Mouse (Mus musculus) heart, embryonic 16.5 days (tissue): ENCODE results near the gene Wdr18. TPM values are rescaled to one million over a fixed set of nuclear protein-coding genes. Genes with fewer than 3 reads are reported as not detected.

Source experiments
- ATAC-seq: fragments of 200-750 bp; cut with Nextera tagmentation; replicated peaks from 2 replicates; pipeline ENCODE4 v1.8.0; 2017; ENCODE audit warnings: moderate number of reproducible peaks; ENCODE audit not compliant: insufficient read depth, low FRiP score; ENCODE audit errors: extremely low read depth
- H3K27ac ChIP-seq: fragments of 300-500 bp; sonication (generic); 2 replicates; pipeline ENCODE4 v1.5.1; 2014; ENCODE audit warnings: mild to moderate bottlenecking, low read length, control low read depth, moderate library complexity
- H3K27me3 ChIP-seq: fragments of 300-500 bp; sonication (generic); 2 replicates; pipeline ENCODE4 v1.6.1; 2014; ENCODE audit warnings: low read length, mixed read lengths; ENCODE audit not compliant: control insufficient read depth, insufficient read depth
- H3K36me3 ChIP-seq: fragments of 300-500 bp; sonication (generic); 2 replicates; pipeline ENCODE4 v1.6.1; 2014; ENCODE audit not compliant: control insufficient read depth, insufficient read depth
- H3K4me1 ChIP-seq: fragments of 300-500 bp; sonication (generic); 2 replicates; pipeline ENCODE4 v1.6.1; 2014; ENCODE audit warnings: low read length, mixed read lengths; ENCODE audit not compliant: control insufficient read depth, insufficient read depth
- H3K4me2 ChIP-seq: fragments of 300-500 bp; sonication (generic); 2 replicates; pipeline ENCODE4 v1.6.1; 2014; ENCODE audit warnings: low read depth, mild to moderate bottlenecking, control low read depth, low read length
- H3K4me3 ChIP-seq: fragments of 300-500 bp; sonication (generic); 2 replicates; pipeline ENCODE4 v1.5.1; 2014; ENCODE audit warnings: mild to moderate bottlenecking, control low read depth, low read length
- H3K9ac ChIP-seq: fragments of 300-500 bp; sonication (generic); 2 replicates; pipeline ENCODE4 v1.6.1; 2014; ENCODE audit warnings: low read length, control low read depth
- H3K9me3 ChIP-seq: fragments of 300-500 bp; sonication (generic); replicated peaks from 2 replicates; pipeline ENCODE4 v1.6.1; 2016; ENCODE audit warnings: low read length; ENCODE audit not compliant: control insufficient read depth
- WGBS: fragments of 180-500 bp; shearing (Covaris S2); extraction: QIAGEN DNeasy Blood & Tissue Kit; methylation state at CpG from one replicate; pipeline ENCODE4 v1.1.7; 2014; 5-methylcytosine and 5-hydroxymethylcytosine counted together
- polyA plus RNA-seq: library from polyadenylated mRNA; unstranded; fragments of >200 nt; fragmentation: Nextera tagmentation; extraction: Ambion mirVana; gene quantifications from 2 replicates; pipeline ENCODE4 v1.2.1, GENCODE M21; 2015

The Wdr18 gene
- polyA plus RNA-seq, 1 experiment from 2014 or later, result 69.6 TPM

- peak overlapping the region; percentile 35; the same call in 1 of the 2 replicates for H3K9ac ChIP-seq
- 88% methylated on average over 22 of the region's 22 CpGs for WGBS
- H3K4me1 ChIP-seq, result peaks cover 26% of the 10 kb centered on the region
- no peak overlapping the region for H3K4me3 ChIP-seq
- H3K27me3 ChIP-seq, result no peaks in the 10 kb centered on the region
- H3K9me3 ChIP-seq, result no peaks in the 10 kb centered on the region
- peaks cover 41% of the 10 kb centered on the region for H3K36me3 ChIP-seq
- ATAC-seq, result no peak
- H3K27ac ChIP-seq, result no peak overlapping the region
- H3K4me2 ChIP-seq, result no peak overlapping the region
Measured at GRCm38 (mm10) chr10:79979401-79980155, 19.6 kb downstream of the Wdr18 start.

- Histone ChIP-seq H3K27me3 (no peaks in the 10 kb centered on the region), H3K4me2 (peak overlapping the region; percentile 99), H3K9ac (peak overlapping the region; percentile 96), H3K4me1 (peaks cover 50% of the 10 kb centered on the region), H3K36me3 (peaks cover 10% of the 10 kb centered on the region), H3K27ac (peak overlapping the region; percentile 98), H3K4me3 (peak overlapping the region; percentile 86), H3K9me3 (no peaks in the 10 kb centered on the region)
- 71% methylated on average over 5 of the region's 5 CpGs for WGBS
- ATAC-seq, result no peak
Measured at GRCm38 (mm10) chr10:79983205-79983604, 23.3 kb downstream of the Wdr18 start.

GRCm38 (mm10) chr10:79983670-79984069 lies 23.7 kb downstream of the Wdr18 start:
- H3K9me3 ChIP-seq, result no peaks in the 10 kb centered on the region
- H3K9ac ChIP-seq, result peak overlapping the region; percentile 96
- H3K4me2 ChIP-seq, result peak overlapping the region; percentile 99
- WGBS, result 2% methylated on average over 19 of the region's 21 CpGs
- H3K4me1 ChIP-seq, result peaks cover 50% of the 10 kb centered on the region
- no peaks in the 10 kb centered on the region for H3K27me3 ChIP-seq
- H3K36me3 ChIP-seq, result peaks cover 6% of the 10 kb centered on the region
- peak overlapping the region; percentile 98 for H3K27ac ChIP-seq
- ATAC-seq, result no peak
- H3K4me3 ChIP-seq, result peak overlapping the region; percentile 86

- no peaks in the 10 kb centered on the region for H3K27me3 ChIP-seq
- H3K4me3 ChIP-seq, result peak within 1 kb of the TSS; percentile 86
- H3K4me1 ChIP-seq, result peaks cover 55% of the 10 kb centered on the region
- WGBS, result under 1% methylated on average over 43 of the region's 49 CpGs
- H3K36me3 ChIP-seq, result no peaks in the 10 kb centered on the region
- peak within 1 kb of the TSS; percentile 99 for H3K4me2 ChIP-seq
- H3K9ac ChIP-seq, result peak within 1 kb of the TSS; percentile 96
- ATAC-seq, result peak; percentile 53
- peak within 1 kb of the TSS; percentile 98 for H3K27ac ChIP-seq
- H3K9me3 ChIP-seq, result no peaks in the 10 kb centered on the region
Measured at GRCm38 (mm10) chr10:79984195-79984816, 24.4 kb downstream of the Wdr18 start, which contains the start of gene Tmem259. TSS of gene Tmem259 (minus strand) at chr10:79984330.

- Histone ChIP-seq H3K27me3 (no peaks in the 10 kb centered on the region), H3K9me3 (no peaks in the 10 kb centered on the region), H3K27ac (peak overlapping the region; percentile 98), H3K36me3 (no peaks in the 10 kb centered on the region), H3K9ac (peak overlapping the region; percentile 96), H3K4me1 (peaks cover 58% of the 10 kb centered on the region), H3K4me3 (peak overlapping the region; percentile 86), H3K4me2 (peak overlapping the region; percentile 99)
- WGBS, result under 1% methylated on average over 22 of the region's 22 CpGs
- peak; percentile 89 for ATAC-seq
Measured at GRCm38 (mm10) chr10:79984871-79985270, 24.9 kb downstream of the Wdr18 start.

GRCm38 (mm10) chr10:79985334-79986231 lies 25.6 kb downstream of the Wdr18 start:
- no peak for ATAC-seq
- Histone ChIP-seq H3K36me3 (no peaks in the 10 kb centered on the region), H3K4me1 (peaks cover 52% of the 10 kb centered on the region), H3K4me3 (peak overlapping the region; percentile 86), H3K9me3 (no peaks in the 10 kb centered on the region), H3K27me3 (no peaks in the 10 kb centered on the region), H3K27ac (peak overlapping the region; percentile 98), H3K9ac (peak overlapping the region; percentile 79), H3K4me2 (peak overlapping the region; percentile 99)
- WGBS, result 2% methylated on average over 35 of the region's 35 CpGs

GRCm38 (mm10) chr10:79986232-79986878 lies 26.4 kb downstream of the Wdr18 start:
- Histone ChIP-seq H3K27me3 (no peaks in the 10 kb centered on the region), H3K36me3 (peaks cover 7% of the 10 kb centered on the region), H3K27ac (peak overlapping the region; percentile 98), H3K4me1 (peaks cover 52% of the 10 kb centered on the region), H3K9me3 (no peaks in the 10 kb centered on the region; the same call in 1 of the 2 replicates), H3K4me2 (peak overlapping the region; percentile 99), H3K4me3 (peak overlapping the region; percentile 86), H3K9ac (peak overlapping the region; percentile 79)
- ATAC-seq, result no peak
- WGBS, result 12% methylated on average over 6 of the region's 6 CpGs

GRCm38 (mm10) chr10:79986963-79987362 lies 27.0 kb downstream of the Wdr18 start:
- Histone ChIP-seq H3K27ac (peak overlapping the region; percentile 98), H3K9me3 (peaks cover 3% of the 10 kb centered on the region), H3K36me3 (peaks cover 13% of the 10 kb centered on the region), H3K4me3 (no peak overlapping the region), H3K4me2 (peak overlapping the region; percentile 99), H3K9ac (peak overlapping the region; percentile 95; the same call in 1 of the 2 replicates), H3K4me1 (peaks cover 46% of the 10 kb centered on the region), H3K27me3 (no peaks in the 10 kb centered on the region)
- no peak for ATAC-seq
- WGBS, result 8% methylated on average over 11 of the region's 11 CpGs
